Mouse (Mus musculus) hindbrain, embryonic 10.5 days (tissue): ENCODE results near the gene Tmem33. TPM values are rescaled to one million over a fixed set of nuclear protein-coding genes. Genes with fewer than 3 reads are reported as not detected.

Experiments
- DNase-seq: peaks from one replicate; pipeline ENCODE4 v3.0.0-alpha.2; 2017; ENCODE audit warnings: low spot score
- H3K27ac ChIP-seq: fragments of 300-500 bp; sonication (generic); 2 replicates; pipeline ENCODE4 v1.5.1; 2016; ENCODE audit warnings: mild to moderate bottlenecking, moderate library complexity
- H3K27me3 ChIP-seq: fragments of 300-500 bp; sonication (generic); 2 replicates; pipeline ENCODE4 v1.6.1; 2016; ENCODE audit warnings: mild to moderate bottlenecking; ENCODE audit not compliant: poor library complexity, insufficient read depth, severe bottlenecking
- H3K36me3 ChIP-seq: fragments of 300-500 bp; sonication (generic); 2 replicates; pipeline ENCODE4 v1.6.1; 2016; ENCODE audit warnings: mild to moderate bottlenecking, moderate library complexity
- H3K4me1 ChIP-seq: fragments of 300-500 bp; sonication (generic); replicated peaks from 2 replicates; pipeline ENCODE4 v1.6.1; 2016; ENCODE audit warnings: mild to moderate bottlenecking
- H3K4me3 ChIP-seq: fragments of 300-500 bp; sonication (generic); 2 replicates; pipeline ENCODE4 v1.5.1; 2016; ENCODE audit warnings: mild to moderate bottlenecking, moderate library complexity
- H3K9me3 ChIP-seq: fragments of 300-500 bp; sonication (generic); 2 replicates; pipeline ENCODE4 v1.6.1; 2016; ENCODE audit warnings: mild to moderate bottlenecking, moderate library complexity
- WGBS: fragments of 180-500 bp; shearing (Covaris S2); methylation state at CpG from one replicate; pipeline ENCODE4 v1.1.7; 2016; 5-methylcytosine and 5-hydroxymethylcytosine counted together
- polyA plus RNA-seq: library from polyadenylated mRNA; unstranded; fragments of >200 nt; fragmentation: Nextera tagmentation; extraction: Ambion mirVana; gene quantifications from 2 replicates; pipeline ENCODE4 v1.2.1, GENCODE M21; 2016

Gene Tmem33
- polyA plus RNA-seq, 1 experiment from 2014 or later, result 118 TPM

DNA sequence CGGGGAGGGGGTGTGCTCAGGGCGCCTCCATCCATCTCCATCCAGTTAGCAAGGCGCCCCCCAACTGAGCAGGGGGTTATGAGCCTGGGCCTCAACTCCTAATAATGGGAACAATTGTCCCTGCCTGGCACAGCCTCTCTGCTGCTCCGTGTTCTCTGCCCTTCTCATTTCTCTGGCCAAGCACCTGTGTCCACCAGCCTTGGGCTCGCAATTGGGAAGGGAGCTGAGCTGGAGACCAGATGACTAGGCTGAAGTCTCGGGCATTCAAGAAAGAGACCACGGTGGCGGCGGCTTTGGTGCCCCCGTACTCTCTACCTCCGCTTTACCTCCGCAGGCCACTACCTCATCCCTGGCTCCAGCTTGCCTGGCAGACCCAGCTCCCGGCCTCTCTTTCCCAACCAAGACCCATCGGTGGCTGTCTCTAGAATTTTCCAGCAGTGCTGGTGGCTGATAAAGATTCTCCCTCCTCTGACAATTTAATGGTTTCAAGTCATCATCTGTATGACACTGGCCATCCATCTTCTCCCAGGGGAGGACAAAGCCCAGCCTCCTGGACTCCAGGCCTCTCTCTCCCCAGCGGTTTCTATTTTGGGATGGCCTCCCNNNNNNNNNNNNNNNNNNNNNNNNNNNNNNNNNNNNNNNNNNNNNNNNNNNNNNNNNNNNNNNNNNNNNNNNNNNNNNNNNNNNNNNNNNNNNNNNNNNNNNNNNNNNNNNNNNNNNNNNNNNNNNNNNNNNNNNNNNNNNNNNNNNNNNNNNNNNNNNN, 32.5 kb upstream of the Tmem33 start:
- Histone ChIP-seq H3K4me3 (peak overlapping the region; percentile 34), H3K9me3 (peaks cover 8% of the 10 kb centered on the region), H3K4me1 (peaks cover 48% of the 10 kb centered on the region), H3K27ac (peak overlapping the region; percentile 68), H3K27me3 (peaks cover 100% of the 10 kb centered on the region), H3K36me3 (no peaks in the 10 kb centered on the region)
- WGBS, result under 1% methylated on average over 15 of the region's 15 CpGs
- peak; percentile 51 for DNase-seq

DNA sequence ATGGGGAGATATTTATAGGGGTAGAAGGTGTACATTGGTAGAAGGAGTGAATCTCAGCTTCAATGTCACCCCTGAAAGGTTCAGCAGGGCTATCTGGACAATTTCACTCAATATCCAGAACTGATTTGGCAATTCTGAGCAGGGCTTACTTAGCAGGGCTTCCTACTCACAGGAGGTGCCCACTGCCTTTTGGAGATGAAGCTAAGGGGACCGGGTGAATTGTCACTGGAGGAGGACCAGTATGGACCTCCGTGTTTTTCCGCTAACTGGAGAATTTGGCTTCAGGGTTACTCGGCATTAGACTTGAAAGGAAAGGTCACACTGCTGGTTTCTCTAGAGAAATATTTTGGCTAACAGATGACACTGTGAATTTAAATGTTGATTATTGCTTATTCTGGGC, 25.7 kb upstream of the Tmem33 start:
- no peak for DNase-seq

DNA sequence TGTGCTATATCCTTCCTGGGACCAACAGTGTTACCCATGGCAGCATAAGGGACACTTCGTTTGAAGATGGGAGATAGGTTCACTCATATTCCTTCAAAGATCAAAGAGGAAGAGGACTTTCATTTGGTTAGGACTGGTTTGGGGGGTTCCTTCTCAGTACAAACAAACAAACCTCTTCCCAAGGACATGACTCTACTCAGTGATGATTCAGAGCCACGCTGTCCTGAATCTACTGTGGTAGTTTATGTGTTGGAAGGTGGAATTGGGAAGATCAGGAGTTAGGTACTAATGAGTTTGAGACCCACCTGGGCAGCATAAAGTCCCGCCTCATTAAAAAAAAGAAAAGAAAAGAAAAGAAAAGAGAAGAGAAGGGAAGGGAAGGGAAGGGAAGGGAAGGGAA, 24.9 kb upstream of the Tmem33 start:
- no peak overlapping the region for H3K27ac ChIP-seq
- H3K36me3 ChIP-seq, result no peaks in the 10 kb centered on the region
- H3K4me3 ChIP-seq, result no peak overlapping the region
- H3K9me3 ChIP-seq, result no peaks in the 10 kb centered on the region
- H3K27me3 ChIP-seq, result peaks cover 76% of the 10 kb centered on the region
- no peak for DNase-seq
- H3K4me1 ChIP-seq, result peaks cover 19% of the 10 kb centered on the region
- WGBS, result 65% methylated on average over 3 of the region's 3 CpGs

More for the DNA sequence above, 25.7 kb upstream of the Tmem33 start:
- Histone ChIP-seq H3K4me1 (peaks cover 26% of the 10 kb centered on the region), H3K27me3 (peaks cover 81% of the 10 kb centered on the region), H3K27ac (no peak overlapping the region), H3K9me3 (no peaks in the 10 kb centered on the region), H3K4me3 (no peak overlapping the region), H3K36me3 (no peaks in the 10 kb centered on the region)
- 31% methylated on average over 4 of the region's 4 CpGs for WGBS

DNA sequence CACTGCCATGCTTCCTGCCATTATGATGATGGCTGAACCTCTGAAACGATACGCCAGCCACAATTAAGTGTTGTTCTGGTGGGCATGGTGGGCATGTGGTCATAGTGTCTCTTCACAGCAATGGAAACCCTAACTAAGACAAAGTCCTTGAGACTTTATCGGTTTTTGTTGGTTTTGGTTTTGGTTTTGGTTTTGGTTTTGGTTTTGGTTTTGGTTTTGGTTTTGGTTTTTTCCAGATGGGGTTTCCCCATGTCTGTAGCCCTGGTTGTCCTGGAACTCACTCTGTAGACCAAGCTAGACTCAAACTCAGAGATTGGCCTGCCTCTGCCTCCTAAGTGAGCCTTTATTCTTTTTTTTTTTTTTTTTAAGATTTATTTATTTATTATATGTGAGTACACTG, 23.8 kb upstream of the Tmem33 start:
- Histone ChIP-seq H3K27me3 (peaks cover 69% of the 10 kb centered on the region), H3K27ac (no peak overlapping the region), H3K4me1 (peaks cover 10% of the 10 kb centered on the region; the same call in 1 of the 2 replicates), H3K9me3 (no peaks in the 10 kb centered on the region), H3K4me3 (no peak overlapping the region), H3K36me3 (no peaks in the 10 kb centered on the region)
- DNase-seq, result no peak
- WGBS, result 91% methylated on average over 3 of the region's 3 CpGs

DNA sequence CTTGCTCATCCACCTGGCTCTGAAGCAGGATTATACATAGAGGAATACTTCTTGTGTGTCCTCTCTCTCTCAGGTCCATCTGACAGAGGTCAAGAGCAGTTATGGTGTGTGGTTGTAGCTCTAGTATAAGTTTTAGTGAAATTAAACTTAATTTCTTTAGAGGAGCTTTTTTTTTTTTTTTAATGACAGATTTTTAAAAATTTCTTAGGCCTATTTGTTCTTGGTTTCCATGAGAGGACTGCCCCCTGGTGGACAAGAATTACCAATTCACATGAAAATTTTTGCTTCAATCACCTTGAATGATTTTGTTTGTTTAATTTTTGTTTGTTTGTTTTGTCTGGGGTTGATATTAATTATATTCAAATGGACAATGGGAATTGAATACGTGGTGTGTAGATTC, 22.1 kb upstream of the Tmem33 start:
- no peak for DNase-seq
- no peak overlapping the region for H3K4me3 ChIP-seq
- WGBS, result 7% methylated on average over 1 of the region's 1 CpGs
- H3K36me3 ChIP-seq, result no peaks in the 10 kb centered on the region
- H3K27me3 ChIP-seq, result peaks cover 52% of the 10 kb centered on the region
- peaks cover 10% of the 10 kb centered on the region; the same call in 1 of the 2 replicates for H3K4me1 ChIP-seq
- no peaks in the 10 kb centered on the region for H3K9me3 ChIP-seq
- H3K27ac ChIP-seq, result no peak overlapping the region

DNA sequence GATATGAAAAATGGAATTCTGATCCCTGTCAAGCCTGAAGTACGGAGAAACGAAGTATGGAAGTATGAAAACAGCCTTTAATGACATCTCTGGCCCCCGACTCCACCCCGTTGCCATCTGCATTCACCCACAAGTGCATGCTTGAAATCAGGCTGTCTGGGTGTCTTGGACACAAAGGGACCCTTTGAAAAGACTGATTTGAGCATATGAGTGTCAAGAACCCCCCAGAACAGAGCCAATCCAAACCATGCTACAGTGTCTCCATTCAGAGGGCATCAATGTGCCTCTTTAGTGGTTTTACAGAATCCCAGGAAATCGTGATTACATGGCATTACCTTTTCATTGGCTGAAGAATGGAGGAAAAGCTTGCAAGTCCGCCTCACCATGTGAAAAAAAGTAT, 18.7 kb upstream of the Tmem33 start:
- no peak overlapping the region for H3K4me3 ChIP-seq
- peaks cover 19% of the 10 kb centered on the region for H3K27me3 ChIP-seq
- H3K9me3 ChIP-seq, result no peaks in the 10 kb centered on the region
- H3K4me1 ChIP-seq, result no peaks in the 10 kb centered on the region
- H3K36me3 ChIP-seq, result no peaks in the 10 kb centered on the region
- DNase-seq, result no peak
- WGBS, result 62% methylated on average over 6 of the region's 6 CpGs
- H3K27ac ChIP-seq, result no peak overlapping the region

DNA sequence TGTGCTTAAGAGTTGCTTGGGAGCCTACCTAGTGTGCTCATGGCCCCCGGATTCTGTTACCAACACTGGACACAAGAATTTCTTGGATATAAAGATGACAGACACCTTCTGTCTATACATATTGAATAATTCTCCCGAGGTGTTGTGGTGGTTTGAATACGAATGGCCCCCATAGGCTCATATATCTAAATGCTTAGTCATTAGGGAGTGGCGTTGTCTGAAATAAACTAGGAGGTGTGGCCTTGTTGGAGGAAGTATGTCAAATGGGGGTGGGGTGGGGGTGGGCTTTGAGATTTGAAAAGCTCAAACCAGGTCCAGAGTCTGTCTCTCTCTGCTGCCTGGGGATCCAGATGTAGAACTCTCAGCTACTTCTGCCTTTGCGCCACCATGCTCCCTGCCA, 17.1 kb upstream of the Tmem33 start:
- H3K36me3 ChIP-seq, result no peaks in the 10 kb centered on the region
- H3K4me1 ChIP-seq, result no peaks in the 10 kb centered on the region
- H3K27me3 ChIP-seq, result peaks cover 19% of the 10 kb centered on the region
- no peaks in the 10 kb centered on the region for H3K9me3 ChIP-seq
- WGBS, result 93% methylated on average over 5 of the region's 5 CpGs
- DNase-seq, result no peak
- no peak overlapping the region for H3K4me3 ChIP-seq
- H3K27ac ChIP-seq, result no peak overlapping the region

DNA sequence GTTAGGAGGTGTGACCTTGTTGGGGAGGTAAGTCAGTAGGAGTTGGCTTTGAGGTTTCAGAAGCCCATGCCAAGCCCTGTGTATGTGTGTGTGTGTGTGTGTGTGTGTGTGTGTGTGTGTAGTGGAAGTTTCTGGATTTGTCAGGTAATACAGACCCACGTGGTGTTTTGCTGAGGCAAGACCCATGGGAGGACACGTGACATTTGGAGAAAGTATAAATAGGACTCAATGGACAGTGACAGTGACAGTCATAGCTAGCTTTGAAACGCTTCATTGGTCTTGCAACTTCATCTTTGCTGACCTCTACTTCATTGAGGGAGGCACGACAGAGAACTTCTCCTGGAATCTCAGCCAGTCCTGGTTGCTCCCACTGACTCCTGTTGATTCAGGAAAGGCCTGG, 8.1 kb upstream of the Tmem33 start:
- Histone ChIP-seq H3K4me3 (no peak overlapping the region), H3K9me3 (no peaks in the 10 kb centered on the region), H3K27me3 (peaks cover 4% of the 10 kb centered on the region; the same call in 1 of the 2 replicates), H3K27ac (no peak overlapping the region), H3K36me3 (no peaks in the 10 kb centered on the region), H3K4me1 (no peaks in the 10 kb centered on the region)
- WGBS, result 83% methylated on average over 4 of the region's 4 CpGs
- no peak for DNase-seq

DNA sequence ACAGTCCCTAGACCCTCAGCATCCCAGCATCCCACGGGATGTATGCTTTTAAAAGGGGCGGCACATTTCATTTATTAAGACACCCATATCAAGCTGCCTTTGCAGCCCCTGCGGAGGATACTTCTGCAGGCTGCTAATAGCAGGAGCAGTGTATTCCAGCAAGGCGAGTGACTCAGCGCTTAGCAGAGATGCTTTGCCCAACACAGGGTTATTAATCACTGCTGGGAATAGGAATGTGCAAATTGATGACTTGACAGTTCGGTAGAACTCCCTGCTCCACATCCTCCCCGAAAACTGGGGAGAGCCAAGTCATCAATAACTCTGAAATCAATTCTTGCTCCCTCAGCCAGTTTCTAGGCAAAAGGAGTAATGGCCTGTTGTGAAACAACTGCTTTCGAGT, 4.7 kb upstream of the Tmem33 start:
- H3K4me1 ChIP-seq, result peaks cover 5% of the 10 kb centered on the region; the same call in 1 of the 2 replicates
- DNase-seq, result no peak
- WGBS, result 76% methylated on average over 8 of the region's 8 CpGs

DNA sequence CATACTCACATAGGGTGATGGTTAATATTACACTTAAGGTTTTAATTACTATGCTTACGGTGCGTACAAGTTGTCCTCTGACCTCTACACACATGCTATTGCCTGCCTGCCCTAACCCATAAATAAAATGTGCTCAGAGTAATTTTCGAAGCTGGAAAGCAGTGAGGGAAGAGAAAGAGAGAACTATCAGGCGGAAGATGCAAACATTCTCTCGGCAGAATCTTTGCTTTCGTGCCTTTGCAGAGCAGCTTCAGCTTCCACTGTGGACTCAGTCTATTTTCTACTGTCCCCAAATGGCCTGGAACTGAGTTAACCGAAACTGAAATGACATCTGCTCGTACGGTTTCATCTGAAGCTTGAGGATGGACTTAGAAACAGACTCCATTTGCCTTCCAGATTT, 1.9 kb upstream of the Tmem33 start:
- Histone ChIP-seq H3K36me3 (peaks cover 14% of the 10 kb centered on the region), H3K9me3 (no peaks in the 10 kb centered on the region), H3K27me3 (peaks cover 3% of the 10 kb centered on the region; the same call in 1 of the 2 replicates), H3K4me3 (no peak overlapping the region), H3K4me1 (peaks cover 20% of the 10 kb centered on the region), H3K27ac (no peak overlapping the region)
- no peak for DNase-seq
- WGBS, result 88% methylated on average over 9 of the region's 9 CpGs

More for the DNA sequence above, 4.7 kb upstream of the Tmem33 start:
- Histone ChIP-seq H3K36me3 (no peaks in the 10 kb centered on the region), H3K9me3 (no peaks in the 10 kb centered on the region), H3K4me3 (no peak overlapping the region), H3K27ac (no peak overlapping the region), H3K27me3 (peaks cover 3% of the 10 kb centered on the region; the same call in 1 of the 2 replicates)

DNA sequence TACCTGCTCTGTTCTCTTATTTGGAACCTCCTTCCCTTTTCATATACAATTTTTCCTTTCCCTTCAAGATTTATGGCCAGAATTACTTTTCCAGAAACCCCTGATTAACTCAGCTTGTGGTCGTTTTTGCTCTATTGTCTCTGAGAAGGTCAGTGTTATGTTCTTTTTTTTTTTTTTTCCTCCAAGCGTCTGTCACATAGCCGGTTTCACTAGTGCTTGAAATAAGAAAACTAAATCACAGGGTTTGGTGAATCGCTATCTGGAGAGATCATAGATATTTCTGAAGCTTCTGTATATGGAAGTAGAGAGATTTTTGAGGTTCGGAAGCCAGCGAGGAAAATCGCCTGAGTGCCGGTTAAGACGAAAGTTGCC, 220 bp upstream of the Tmem33 start:
- Histone ChIP-seq H3K27me3 (peaks cover 3% of the 10 kb centered on the region; the same call in 1 of the 2 replicates), H3K4me1 (peaks cover 20% of the 10 kb centered on the region), H3K27ac (peak overlapping the region; percentile 93), H3K36me3 (peaks cover 31% of the 10 kb centered on the region), H3K9me3 (no peaks in the 10 kb centered on the region), H3K4me3 (peak overlapping the region; percentile 70)
- DNase-seq, result no peak
- under 1% methylated on average over 9 of the region's 9 CpGs for WGBS

DNA sequence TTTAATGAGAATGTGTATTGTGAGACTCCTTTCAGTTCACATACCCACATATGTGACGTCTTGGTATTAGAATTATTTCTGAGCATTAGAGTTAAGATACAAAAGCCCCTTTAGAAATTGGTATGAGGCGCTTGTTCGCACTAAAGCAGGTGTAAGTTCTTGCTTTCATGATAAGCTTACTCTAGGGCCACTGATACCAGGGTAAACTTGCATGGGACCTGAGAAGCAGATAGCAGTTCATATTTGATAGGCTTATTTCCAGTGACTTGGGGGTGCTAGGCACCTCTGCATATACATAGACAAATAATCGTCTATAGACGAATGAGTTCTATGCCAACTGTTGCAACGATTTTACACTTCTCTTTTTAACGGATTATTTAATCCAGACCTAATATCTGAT, 2.6 kb downstream of the Tmem33 start:
- H3K4me3 ChIP-seq, result no peak overlapping the region
- 94% methylated on average over 7 of the region's 7 CpGs for WGBS

DNA sequence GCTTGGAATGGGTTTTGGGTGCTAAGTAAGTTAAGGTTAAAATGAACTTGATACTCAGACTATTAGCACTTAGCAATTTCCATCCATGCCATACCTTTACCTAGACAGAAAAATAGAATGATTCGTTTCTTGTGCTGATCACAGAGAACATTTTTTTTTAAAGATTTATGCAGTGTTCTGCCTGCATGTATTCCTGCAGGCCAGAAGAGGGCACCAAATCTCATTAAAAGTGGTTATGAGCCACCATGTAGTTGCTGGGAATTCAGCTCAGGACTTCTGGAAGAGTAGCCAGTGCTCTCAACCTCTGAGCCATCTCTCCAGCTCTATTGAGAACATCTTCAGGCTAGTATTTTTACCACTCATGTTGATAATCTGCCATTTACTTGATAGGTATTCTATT, 5.7 kb downstream of the Tmem33 start:
- H3K36me3 ChIP-seq, result peaks cover 77% of the 10 kb centered on the region
- no peak overlapping the region for H3K27ac ChIP-seq
- H3K9me3 ChIP-seq, result no peaks in the 10 kb centered on the region
- no peak for DNase-seq
- 92% methylated on average over 1 of the region's 1 CpGs for WGBS
- H3K4me3 ChIP-seq, result no peak overlapping the region
- no peaks in the 10 kb centered on the region for H3K27me3 ChIP-seq
- H3K4me1 ChIP-seq, result peaks cover 15% of the 10 kb centered on the region

More for the DNA sequence above, 2.6 kb downstream of the Tmem33 start:
- no peaks in the 10 kb centered on the region for H3K27me3 ChIP-seq
- DNase-seq, result no peak
- H3K36me3 ChIP-seq, result peaks cover 59% of the 10 kb centered on the region
- no peaks in the 10 kb centered on the region for H3K9me3 ChIP-seq
- no peak overlapping the region for H3K27ac ChIP-seq
- H3K4me1 ChIP-seq, result peaks cover 20% of the 10 kb centered on the region
